Mouse (Mus musculus) midbrain, postnatal 0 days (tissue): ENCODE measurements around the gene Ap2b1. TPM values are rescaled to one million over a fixed set of nuclear protein-coding genes. Genes with fewer than 3 reads are reported as not detected.
A peak's percentile ranks its signal among the peaks of the same experiment; 100 is the strongest.

Experiments used
- ATAC-seq: fragments of 200-750 bp; cut with Nextera tagmentation; 2 replicates; pipeline ENCODE4 v1.8.0; 2017; ENCODE audit warnings: moderate number of reproducible peaks, mild to moderate bottlenecking, moderate TSS enrichment, moderate library complexity; ENCODE audit not compliant: low FRiP score
- DNase-seq: peaks from one replicate; pipeline ENCODE4 v3.0.0-alpha.2; 2015; ENCODE audit warnings: low spot score
- H3K27ac ChIP-seq: fragments of 300-500 bp; sonication (generic); 2 replicates; pipeline ENCODE4 v1.5.1; 2014; ENCODE audit warnings: low read depth, mild to moderate bottlenecking, low read length, mixed read lengths
- H3K27me3 ChIP-seq: fragments of 300-500 bp; sonication (generic); 2 replicates; pipeline ENCODE4 v1.6.1; 2014; ENCODE audit warnings: low read length, control low read depth, mixed read lengths; ENCODE audit not compliant: insufficient read depth
- H3K36me3 ChIP-seq: fragments of 300-500 bp; sonication (generic); 2 replicates; pipeline ENCODE4 v1.6.1; 2014; ENCODE audit warnings: low read length, control low read depth, mixed read lengths; ENCODE audit not compliant: insufficient read depth
- H3K4me1 ChIP-seq: fragments of 300-500 bp; sonication (generic); 2 replicates; pipeline ENCODE4 v1.6.1; 2014; ENCODE audit warnings: mild to moderate bottlenecking, control low read depth, antibody characterized with exemption, low read length, mixed read lengths; ENCODE audit not compliant: insufficient read depth
- H3K4me2 ChIP-seq: fragments of 300-500 bp; sonication (generic); 2 replicates; pipeline ENCODE4 v1.6.1; 2014; ENCODE audit warnings: low read depth, mild to moderate bottlenecking, low read length, mixed read lengths; ENCODE audit not compliant: poor library complexity, severe bottlenecking
- H3K4me3 ChIP-seq: fragments of 300-500 bp; sonication (generic); 2 replicates; pipeline ENCODE4 v1.5.1; 2014; ENCODE audit warnings: low read depth, mild to moderate bottlenecking, low read length, moderate library complexity
- H3K9ac ChIP-seq: fragments of 300-500 bp; sonication (generic); replicated peaks from 2 replicates; pipeline ENCODE4 v1.6.1; 2014; ENCODE audit warnings: mild to moderate bottlenecking, low read length, moderate library complexity, mixed read lengths; ENCODE audit not compliant: poor library complexity, severe bottlenecking
- H3K9me3 ChIP-seq: fragments of 300-500 bp; sonication (generic); 2 replicates; pipeline ENCODE4 v1.6.1; 2016; ENCODE audit warnings: low read length, control low read depth
- CTCF ChIP-seq: IDR thresholded peaks from 2 replicates; pipeline ENCODE4 v1.5.1; 2016; ENCODE audit warnings: antibody characterized with exemption, mild to moderate bottlenecking
- WGBS: fragments of 180-500 bp; shearing (Covaris S2); extraction: QIAGEN DNeasy Blood & Tissue Kit; methylation state at CpG from one replicate; pipeline ENCODE4 v1.1.7; 2014; 5-methylcytosine and 5-hydroxymethylcytosine counted together
- polyA plus RNA-seq: library from polyadenylated mRNA; unstranded; fragments of >200 nt; fragmentation: Nextera tagmentation; extraction: Ambion mirVana; gene quantifications from 2 replicates; pipeline ENCODE4 v1.2.1, GENCODE M21; 2015
- total RNA-seq: library from RNA; depleted of rRNA; stranded (reverse); fragments of >200 nt; gene quantifications from 2 replicates; pipeline ENCODE4 v1.2.3, GENCODE M21; 2014

The Ap2b1 gene
- total and polyA plus RNA-seq, 2 experiments from 2014 or later, result 110 to 232 TPM

GRCm38 (mm10) chr11:83442596-83443267, 143.9 kb downstream of the Ap2b1 start:
- 14% methylated on average over 29 of the region's 29 CpGs for WGBS
- peak overlapping the region; percentile 21; the same call in 1 of the 2 replicates for H3K4me3 ChIP-seq
- TF ChIP-seq CTCF, result peak; percentile 83
- no peaks in the 10 kb centered on the region for H3K4me1 ChIP-seq
- no peaks in the 10 kb centered on the region for H3K36me3 ChIP-seq
- peaks cover 32% of the 10 kb centered on the region for H3K27me3 ChIP-seq
- no peaks in the 10 kb centered on the region for H3K9me3 ChIP-seq
- no peak for ATAC-seq
- DNase-seq, result peak; percentile 81
- H3K4me2 ChIP-seq, result peak overlapping the region; percentile 46
- no peak overlapping the region for H3K27ac ChIP-seq
- no peak overlapping the region for H3K9ac ChIP-seq

- Histone ChIP-seq H3K9ac (no peak overlapping the region), H3K27ac (no peak overlapping the region), H3K36me3 (no peaks in the 10 kb centered on the region), H3K4me3 (no peak overlapping the region), H3K4me2 (no peak overlapping the region), H3K4me1 (no peaks in the 10 kb centered on the region), H3K27me3 (peaks cover 32% of the 10 kb centered on the region), H3K9me3 (no peaks in the 10 kb centered on the region)
- TF ChIP-seq CTCF, result no peak
- ATAC-seq (no peak), DNase-seq (no peak)
- 9% methylated on average over 7 of the region's 7 CpGs for WGBS
Observed at GRCm38 (mm10) chr11:83443824-83444223, 145.0 kb downstream of the Ap2b1 start.

- Histone ChIP-seq H3K4me1 (no peaks in the 10 kb centered on the region), H3K36me3 (no peaks in the 10 kb centered on the region), H3K27ac (no peak overlapping the region), H3K4me2 (peak overlapping the region; percentile 35), H3K9me3 (no peaks in the 10 kb centered on the region), H3K4me3 (peak overlapping the region; percentile 18), H3K9ac (no peak overlapping the region), H3K27me3 (peaks cover 32% of the 10 kb centered on the region)
- WGBS, result 26% methylated on average over 19 of the region's 19 CpGs
- TF ChIP-seq CTCF, result no peak
- DNase-seq (no peak), ATAC-seq (no peak)
Observed at GRCm38 (mm10) chr11:83445001-83445400, 146.2 kb downstream of the Ap2b1 start.

DNA sequence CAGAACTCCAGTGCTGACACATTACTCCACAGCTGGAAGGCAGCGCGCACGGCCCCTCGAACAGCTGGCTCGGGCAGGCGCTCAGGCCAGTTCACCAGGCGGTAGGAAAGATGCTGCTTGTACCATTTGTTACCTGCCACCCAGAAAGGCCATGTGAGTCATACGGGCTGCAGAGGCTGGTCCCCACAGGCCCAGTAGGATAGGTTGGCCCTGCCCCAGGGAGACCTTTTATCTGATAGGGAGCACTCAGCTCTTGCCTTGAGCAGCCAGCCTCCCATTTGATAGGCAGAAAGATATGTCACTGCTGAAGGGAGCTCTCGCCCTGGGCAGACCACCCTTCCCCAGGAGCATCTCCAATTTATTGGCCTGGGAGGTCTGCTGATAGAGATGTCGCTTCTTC, 148.8 kb downstream of the Ap2b1 start:
- no peaks in the 10 kb centered on the region for H3K4me1 ChIP-seq
- DNase-seq, result no peak
- no peak for TF ChIP-seq CTCF
- no peaks in the 10 kb centered on the region for H3K9me3 ChIP-seq
- no peak overlapping the region for H3K4me2 ChIP-seq
- H3K9ac ChIP-seq, result no peak overlapping the region
- H3K27me3 ChIP-seq, result peaks cover 19% of the 10 kb centered on the region
- no peak overlapping the region for H3K4me3 ChIP-seq
- H3K36me3 ChIP-seq, result no peaks in the 10 kb centered on the region
- no peak for ATAC-seq
- no peak overlapping the region for H3K27ac ChIP-seq
- 85% methylated on average over 10 of the region's 10 CpGs for WGBS

- no peak for DNase-seq
- no peak for ATAC-seq
- H3K4me2 ChIP-seq, result no peak overlapping the region
- no peak for TF ChIP-seq CTCF
- no peaks in the 10 kb centered on the region for H3K9me3 ChIP-seq
- peaks cover 16% of the 10 kb centered on the region for H3K27me3 ChIP-seq
- no peak overlapping the region for H3K27ac ChIP-seq
- H3K9ac ChIP-seq, result no peak overlapping the region
- H3K4me1 ChIP-seq, result no peaks in the 10 kb centered on the region
- H3K4me3 ChIP-seq, result no peak overlapping the region
- H3K36me3 ChIP-seq, result no peaks in the 10 kb centered on the region
- WGBS, result 48% methylated on average over 16 of the region's 16 CpGs
Observed at GRCm38 (mm10) chr11:83448021-83448926, 149.4 kb downstream of the Ap2b1 start.

- ATAC-seq (no peak), DNase-seq (no peak)
- H3K27me3 ChIP-seq, result peaks cover 11% of the 10 kb centered on the region; the same call in 1 of the 2 replicates
- no peak overlapping the region for H3K27ac ChIP-seq
- no peak overlapping the region for H3K4me2 ChIP-seq
- H3K4me3 ChIP-seq, result no peak overlapping the region
- H3K9me3 ChIP-seq, result no peaks in the 10 kb centered on the region
- TF ChIP-seq CTCF, result no peak
- no peaks in the 10 kb centered on the region for H3K4me1 ChIP-seq
- H3K9ac ChIP-seq, result no peak overlapping the region
- no peaks in the 10 kb centered on the region for H3K36me3 ChIP-seq
Observed at GRCm38 (mm10) chr11:83448927-83449236, 150.1 kb downstream of the Ap2b1 start.
